Mouse (Mus musculus) WW6 (cell line): ENCODE data around the gene Gsdma2.
"Not testable (repeated sequence)": the region's sequence is repeated elsewhere in the genome, so short reads cannot be mapped to it uniquely, and the experiment has no call there.

ENCODE experiments used
- DNase-seq: peaks from one replicate; pipeline ENCODE4 v3.0.0-alpha.2; 2013; ENCODE audit warnings: low read depth, low spot score

The Gsdma2 gene

GRCm38 (mm10) chr11:98664091-98664490, 17.5 kb downstream of the Gsdma2 start, which contains the start of gene Gsdma:
Gene Gsdma, plus strand, starts transcription at chr11:98664351.
- no peak for DNase-seq

DNA sequence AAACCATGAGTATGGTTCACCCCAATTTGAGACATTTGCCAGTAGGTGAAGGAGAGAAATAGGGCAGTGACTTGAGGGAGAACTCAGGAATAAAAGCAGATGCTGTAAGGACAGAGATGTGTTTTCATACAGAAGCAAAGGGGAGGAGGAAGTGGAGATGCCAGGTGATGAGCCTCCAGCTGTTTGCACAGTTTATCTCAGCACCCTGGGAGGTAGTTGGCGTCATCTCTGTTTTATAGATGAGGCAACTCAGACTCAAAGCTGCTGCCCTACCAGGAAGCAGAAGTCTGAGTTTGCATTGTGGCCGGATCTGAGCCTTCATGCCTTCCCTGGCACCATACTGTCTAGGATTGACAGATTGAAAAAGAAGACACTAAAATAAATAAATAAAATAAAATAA, 22.4 kb downstream of the Gsdma2 start:
- DNase-seq = no peak

DNA sequence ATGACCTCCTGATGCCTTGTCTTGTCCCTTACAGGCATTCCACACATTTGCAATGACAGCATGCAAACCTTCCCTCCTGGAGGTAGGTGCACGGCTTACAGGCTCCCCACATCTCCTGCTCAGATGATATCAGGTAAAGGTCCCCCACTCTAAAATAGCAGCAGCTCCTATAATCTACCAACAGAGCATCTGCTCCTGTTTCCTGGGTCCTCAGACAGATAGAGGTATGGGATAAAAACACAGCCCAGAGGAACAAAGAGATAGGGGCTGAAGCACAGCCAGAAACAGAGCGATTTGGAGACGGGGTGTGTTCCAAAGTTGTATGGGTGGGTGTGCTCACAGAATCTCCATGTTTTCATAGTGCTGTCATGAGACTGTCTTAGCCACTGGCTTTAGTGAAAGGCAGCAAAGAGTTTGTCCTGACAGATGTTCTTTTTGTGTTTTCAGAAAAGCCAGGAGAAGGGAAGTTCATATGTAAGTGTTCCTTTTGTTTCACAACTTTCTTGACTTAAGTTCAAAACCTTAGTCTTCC, 24.8 kb downstream of the Gsdma2 start:
- no peak for DNase-seq

- no peak for DNase-seq
Measured at GRCm38 (mm10) chr11:98671857-98672256, 25.3 kb downstream of the Gsdma2 start.

DNA sequence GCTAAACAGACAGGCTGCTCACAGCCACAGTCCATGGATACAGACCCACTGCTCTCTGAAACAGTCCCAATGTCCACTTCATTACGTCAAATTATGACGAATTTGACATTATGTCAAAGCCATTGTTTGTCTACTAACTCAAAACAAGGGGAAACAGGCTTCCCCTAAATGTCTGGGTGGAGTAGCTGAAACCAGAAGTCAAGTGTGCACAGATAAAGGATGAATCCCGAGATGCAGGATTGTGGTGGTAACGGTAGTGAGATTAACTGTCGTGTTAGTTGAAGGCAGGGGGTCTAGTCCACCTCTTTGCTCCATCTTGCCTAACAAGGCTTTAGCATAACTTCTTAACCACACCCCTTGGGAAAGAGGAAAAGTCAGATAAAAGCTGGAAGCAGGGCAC, 25.9 kb downstream of the Gsdma2 start:
- DNase-seq = no peak

DNA sequence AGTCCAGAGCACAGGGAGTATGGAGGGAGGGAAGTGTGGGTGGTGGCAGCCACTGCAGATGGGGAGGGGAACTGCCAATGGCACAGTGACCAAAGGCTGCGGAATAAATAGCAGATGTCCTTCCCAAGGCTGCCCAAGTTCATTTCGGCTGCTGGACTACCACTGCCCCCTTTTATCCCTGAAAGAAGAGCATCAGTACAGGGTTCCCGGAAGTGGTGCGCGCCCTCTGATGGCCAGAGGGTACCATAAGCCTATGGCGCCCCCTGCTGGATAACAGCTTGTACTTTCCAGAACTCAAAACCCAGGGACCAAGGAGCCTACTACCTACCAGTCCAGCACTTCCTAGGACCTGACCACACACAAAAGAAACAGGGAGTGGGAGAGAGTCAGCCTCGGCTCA, 26.6 kb downstream of the Gsdma2 start:
- DNase-seq = not testable (repeated sequence)

- no peak for DNase-seq
Measured at GRCm38 (mm10) chr11:98675829-98676363, 29.3 kb downstream of the Gsdma2 start.

- DNase-seq = no peak
Measured at GRCm38 (mm10) chr11:98680023-98680422, 33.5 kb downstream of the Gsdma2 start.

- peak; percentile 42 for DNase-seq
Measured at GRCm38 (mm10) chr11:98680595-98680994, 34.0 kb downstream of the Gsdma2 start.

GRCm38 (mm10) chr11:98681186-98681585, 34.6 kb downstream of the Gsdma2 start:
- DNase-seq = no peak

GRCm38 (mm10) chr11:98681786-98682745, 35.5 kb downstream of the Gsdma2 start, which contains the start of gene Psmd3:
Gene Psmd3, plus strand, starts transcription at chr11:98682554.
- peak; percentile 99 for DNase-seq

- DNase-seq = no peak
Measured at GRCm38 (mm10) chr11:98682811-98683210, 36.3 kb downstream of the Gsdma2 start.

- DNase-seq = no peak
Measured at GRCm38 (mm10) chr11:98685642-98686041, 39.1 kb downstream of the Gsdma2 start.

GRCm38 (mm10) chr11:98686976-98687375, 40.4 kb downstream of the Gsdma2 start:
- DNase-seq = no peak

DNA sequence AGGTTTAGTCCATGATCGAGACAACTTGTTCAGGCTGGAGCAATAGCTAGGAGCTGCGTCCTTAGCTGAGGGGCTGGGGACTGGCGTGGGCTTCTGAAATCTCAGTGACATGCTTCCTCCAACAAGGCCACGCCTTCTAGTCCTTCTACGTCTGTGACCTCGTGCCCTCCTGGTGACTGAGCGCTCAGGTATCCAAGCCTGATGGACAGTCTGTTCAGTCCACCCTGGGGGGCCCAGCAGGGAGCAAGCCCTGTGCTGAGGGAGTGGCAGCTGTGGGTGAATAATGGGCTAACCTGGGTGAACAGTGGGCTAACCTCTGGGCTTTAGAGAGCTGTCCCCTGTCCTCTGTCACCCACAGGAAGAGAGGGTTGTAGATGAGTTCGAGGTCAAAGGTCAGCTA, 41.5 kb downstream of the Gsdma2 start:
- DNase-seq = no peak

DNA sequence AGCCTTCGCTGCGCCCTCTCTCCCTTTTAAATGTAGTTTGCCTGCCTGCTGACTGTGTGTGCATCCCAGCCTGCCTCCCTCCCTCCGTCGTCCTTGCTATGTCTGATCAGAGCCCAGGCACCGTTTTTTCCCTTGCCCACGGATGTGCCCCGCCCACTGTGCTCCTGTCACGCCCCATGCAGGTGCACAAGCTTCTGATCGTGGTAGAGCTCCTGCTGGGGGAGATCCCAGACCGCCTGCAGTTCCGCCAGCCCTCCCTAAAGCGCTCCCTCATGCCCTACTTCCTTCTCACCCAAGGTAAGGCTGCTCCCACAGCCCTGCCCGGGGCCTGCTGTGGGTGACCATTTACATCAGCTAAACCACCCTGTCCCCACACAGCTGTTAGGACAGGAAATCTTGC, 46.6 kb downstream of the Gsdma2 start:
- DNase-seq = no peak

DNA sequence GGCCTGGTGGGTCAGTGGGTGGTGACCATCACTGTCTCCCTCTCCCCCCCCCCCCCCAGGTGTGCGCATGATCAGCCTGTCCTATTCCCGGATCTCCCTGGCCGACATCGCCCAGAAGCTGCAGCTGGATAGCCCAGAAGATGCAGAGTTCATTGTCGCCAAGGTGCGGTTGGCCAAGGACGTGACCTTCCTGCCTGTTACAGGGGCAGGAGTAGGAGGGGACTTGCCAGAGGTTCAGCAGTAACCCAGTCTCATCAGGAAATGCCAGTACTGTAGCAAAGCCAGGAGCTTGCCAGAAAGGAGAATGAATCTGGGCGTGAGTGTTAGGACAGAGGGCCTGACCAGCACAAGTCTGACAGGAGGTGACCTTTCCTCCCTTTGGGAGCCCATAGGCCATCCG, 47.2 kb downstream of the Gsdma2 start:
- DNase-seq = no peak

- DNase-seq = no peak
Measured at GRCm38 (mm10) chr11:98694301-98694700, 47.7 kb downstream of the Gsdma2 start.

DNA sequence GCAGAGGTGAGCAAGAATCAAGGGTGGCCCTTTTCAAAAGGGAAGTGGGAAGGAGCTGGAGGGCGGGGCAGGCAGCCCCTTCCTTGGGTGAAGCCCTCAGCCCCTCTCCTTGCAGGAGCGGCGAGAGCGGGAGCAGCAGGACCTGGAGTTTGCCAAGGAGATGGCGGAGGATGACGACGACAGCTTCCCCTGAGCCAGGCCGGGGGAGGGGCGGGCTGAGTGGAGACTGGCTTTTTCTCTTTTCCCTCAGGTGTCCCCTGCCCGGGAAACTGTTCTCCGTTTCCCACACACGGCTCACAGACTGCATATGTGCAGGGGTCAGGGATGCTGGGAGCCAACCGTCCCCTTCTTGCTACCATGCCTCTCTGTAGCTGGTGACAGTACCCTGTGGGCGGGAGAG, 48.8 kb downstream of the Gsdma2 start:
- DNase-seq = no peak

- no peak for DNase-seq
Measured at GRCm38 (mm10) chr11:98696454-98697216, 50.1 kb downstream of the Gsdma2 start.

- no peak for DNase-seq
Measured at GRCm38 (mm10) chr11:98697225-98697624, 50.7 kb downstream of the Gsdma2 start.
